Mouse (Mus musculus) bone marrow macrophage, adult 2 months (primary cell): ENCODE measurements around the gene Nxph1.

Experiments
- CTCF ChIP-seq: IDR thresholded peaks from 2 replicates; pipeline ENCODE4 v1.5.1; 2012; ENCODE audit warnings: low read depth, mild to moderate bottlenecking, low read length, moderate library complexity
- POLR2A ChIP-seq: IDR thresholded peaks from 2 replicates; pipeline ENCODE4 v1.6.1; 2012; ENCODE audit warnings: mild to moderate bottlenecking, low read depth, low read length, borderline replicate concordance

DNA sequence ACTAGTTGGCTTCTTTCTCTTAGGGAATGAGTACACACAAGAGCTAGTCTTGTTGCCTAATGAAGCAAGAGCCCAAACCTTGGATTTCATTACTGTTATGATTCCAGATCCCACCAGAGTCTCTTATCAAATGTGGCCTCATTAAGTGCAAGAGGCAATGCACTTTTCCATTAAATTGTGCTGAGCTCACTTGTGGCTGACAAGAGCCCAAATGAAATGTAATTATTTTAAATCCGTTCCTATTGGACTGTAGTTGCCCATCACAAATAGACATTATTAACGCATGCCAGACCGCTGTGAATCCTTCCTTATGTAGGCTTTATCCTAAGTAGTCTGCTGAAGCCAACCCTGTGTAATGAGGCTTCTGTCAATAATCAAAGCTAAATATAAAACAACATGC, 118.2 kb downstream of the Nxph1 start:
- TF ChIP-seq CTCF (no peak), POLR2A (no peak)
